Mouse (Mus musculus): ENCODE measurements at regions not wholly inside any gene's neighbourhood (a gene's known extent, or its start where the extent isn't known, plus 50 kb on each side); places are given as distances from the start of the nearest gene placed in this dataset.

- peak in 1 of 2 experiments; percentile 0 for DNase-seq
Measured at GRCm38 (mm10) chr6:130770476-130770875, 383.8 kb upstream of the Klra1 start.

All from adrenal gland, postnatal 36 days (tissue).